Mouse (Mus musculus) kidney, postnatal 0 days (tissue): Measurements from ENCODE around the gene Sycp2. TPM values are rescaled to one million over a fixed set of nuclear protein-coding genes. Genes with fewer than 3 reads are reported as not detected.

Experiments
- ATAC-seq: fragments of 200-750 bp; cut with Nextera tagmentation; replicated peaks from 2 replicates; pipeline ENCODE4 v1.8.0; 2017; ENCODE audit warnings: low read depth, moderate number of reproducible peaks, moderate TSS enrichment, moderate library complexity; ENCODE audit not compliant: low FRiP score
- DNase-seq: peaks from one replicate; pipeline ENCODE4 v3.0.0-alpha.2; 2016; ENCODE audit warnings: low spot score
- H3K27ac ChIP-seq: fragments of 300-500 bp; sonication (generic); 2 replicates; pipeline ENCODE4 v1.5.1; 2014; ENCODE audit warnings: mild to moderate bottlenecking
- H3K27me3 ChIP-seq: fragments of 300-500 bp; sonication (generic); 2 replicates; pipeline ENCODE4 v1.6.1; 2014; ENCODE audit warnings: low read length, mixed read lengths; ENCODE audit not compliant: insufficient read depth
- H3K36me3 ChIP-seq: fragments of 300-500 bp; sonication (generic); 2 replicates; pipeline ENCODE4 v1.6.1; 2014; ENCODE audit warnings: low read length, mixed read lengths; ENCODE audit not compliant: insufficient read depth
- H3K4me1 ChIP-seq: fragments of 300-500 bp; sonication (generic); replicated peaks from 2 replicates; pipeline ENCODE4 v1.6.1; 2014; ENCODE audit warnings: antibody characterized with exemption, low read length, mixed read lengths; ENCODE audit not compliant: insufficient read depth
- H3K4me2 ChIP-seq: fragments of 300-500 bp; sonication (generic); 2 replicates; pipeline ENCODE4 v1.6.1; 2014; ENCODE audit warnings: mild to moderate bottlenecking, low read length, moderate library complexity, mixed read lengths
- H3K4me3 ChIP-seq: fragments of 300-500 bp; sonication (generic); replicated peaks from 2 replicates; pipeline ENCODE4 v1.5.1; 2014; ENCODE audit warnings: low read depth, low read length
- H3K9ac ChIP-seq: fragments of 300-500 bp; sonication (generic); 2 replicates; pipeline ENCODE4 v1.6.1; 2014; ENCODE audit warnings: low read depth, low read length
- H3K9me3 ChIP-seq: fragments of 300-500 bp; sonication (generic); replicated peaks from 2 replicates; pipeline ENCODE4 v1.6.1; 2016; ENCODE audit warnings: low read length, inconsistent platforms, mixed read lengths
- CTCF ChIP-seq: IDR thresholded peaks from 2 replicates; pipeline ENCODE4 v1.5.1; 2016; ENCODE audit warnings: antibody characterized with exemption, low read depth, mild to moderate bottlenecking, moderate library complexity
- WGBS: fragments of 180-500 bp; shearing (Covaris S2); extraction: QIAGEN DNeasy Blood & Tissue Kit; methylation state at CpG from one replicate; pipeline ENCODE4 v1.1.7; 2014; 5-methylcytosine and 5-hydroxymethylcytosine counted together
- polyA plus RNA-seq: library from polyadenylated mRNA; unstranded; fragments of >200 nt; fragmentation: Nextera tagmentation; extraction: Ambion mirVana; gene quantifications from 2 replicates; pipeline ENCODE4 v1.2.1, GENCODE M21; 2015

The Sycp2 gene
- polyA plus RNA-seq, 1 experiment from 2014 or later, result 0.08 TPM

GRCm38 (mm10) chr2:178426229-178426628 is 18.7 kb upstream of the Sycp2 start:
- H3K36me3 ChIP-seq, result no peaks in the 10 kb centered on the region
- H3K4me3 ChIP-seq, result no peak overlapping the region
- 42% methylated on average over 4 of the region's 4 CpGs for WGBS
- H3K4me1 ChIP-seq, result 0 out of 2 replicates have a peak, but pooled peaks cover 2% of the 10 kb centered on the region
- no peaks in the 10 kb centered on the region for H3K27me3 ChIP-seq
- ATAC-seq (no peak), DNase-seq (peak; percentile 81)
- H3K9me3 ChIP-seq, result no peaks in the 10 kb centered on the region
- peak; percentile 78 for TF ChIP-seq CTCF
- H3K9ac ChIP-seq, result no peak overlapping the region
- no peak overlapping the region for H3K27ac ChIP-seq
- H3K4me2 ChIP-seq, result no peak overlapping the region

- no peaks in the 10 kb centered on the region for H3K4me1 ChIP-seq
- H3K4me3 ChIP-seq, result no peak overlapping the region
- H3K4me2 ChIP-seq, result no peak overlapping the region
- DNase-seq, result no peak
- ATAC-seq, result no peak
- no peak overlapping the region for H3K27ac ChIP-seq
- H3K27me3 ChIP-seq, result no peaks in the 10 kb centered on the region
- H3K9ac ChIP-seq, result no peak overlapping the region
- 71% methylated on average over 5 of the region's 5 CpGs for WGBS
- TF ChIP-seq CTCF, result no peak
- H3K36me3 ChIP-seq, result no peaks in the 10 kb centered on the region
- no peaks in the 10 kb centered on the region for H3K9me3 ChIP-seq
These were observed 15.7 kb upstream of the Sycp2 start for GRCm38 (mm10) chr2:178423223-178423622.

GRCm38 (mm10) chr2:178422186-178422585 is 14.7 kb upstream of the Sycp2 start:
- no peak for TF ChIP-seq CTCF
- no peak overlapping the region for H3K4me3 ChIP-seq
- no peaks in the 10 kb centered on the region for H3K9me3 ChIP-seq
- no peak overlapping the region for H3K27ac ChIP-seq
- no peaks in the 10 kb centered on the region for H3K36me3 ChIP-seq
- no peaks in the 10 kb centered on the region for H3K4me1 ChIP-seq
- no peak overlapping the region for H3K9ac ChIP-seq
- no peak for DNase-seq
- H3K27me3 ChIP-seq, result no peaks in the 10 kb centered on the region
- H3K4me2 ChIP-seq, result no peak overlapping the region
- no peak for ATAC-seq
- 43% methylated on average over 2 of the region's 3 CpGs for WGBS

DNA sequence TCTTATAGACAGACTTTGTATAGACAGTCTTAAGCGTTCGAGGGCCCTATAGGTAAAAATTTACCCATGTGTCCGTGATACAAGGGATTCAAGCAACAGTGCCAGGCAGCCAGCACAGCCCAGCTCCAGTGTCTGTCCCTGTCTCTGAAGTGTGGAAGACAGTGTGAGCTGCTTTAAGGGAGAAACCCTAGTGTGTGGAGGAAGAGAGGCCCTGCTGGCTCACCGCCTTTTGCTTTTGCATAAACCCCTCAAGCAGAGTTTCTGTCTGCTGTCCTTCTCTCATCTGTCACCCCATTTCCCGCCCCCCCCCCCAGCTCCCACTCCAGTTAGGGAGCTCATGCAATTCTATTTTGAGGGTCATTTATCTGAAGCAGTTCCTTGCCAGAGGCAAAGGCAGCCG is 14.1 kb upstream of the Sycp2 start:
- no peak for ATAC-seq
- WGBS, result 54% methylated on average over 6 of the region's 6 CpGs
- H3K27ac ChIP-seq, result no peak overlapping the region

GRCm38 (mm10) chr2:178420576-178420975 is 13.1 kb upstream of the Sycp2 start:
- Histone ChIP-seq H3K36me3 (no peaks in the 10 kb centered on the region), H3K4me2 (no peak overlapping the region), H3K27me3 (no peaks in the 10 kb centered on the region), H3K4me3 (no peak overlapping the region), H3K27ac (no peak overlapping the region), H3K9ac (no peak overlapping the region), H3K4me1 (no peaks in the 10 kb centered on the region), H3K9me3 (no peaks in the 10 kb centered on the region)
- 84% methylated on average over 9 of the region's 9 CpGs for WGBS
- ATAC-seq (no peak), DNase-seq (no peak)
- TF ChIP-seq CTCF, result no peak

More for the DNA sequence above, 14.1 kb upstream of the Sycp2 start:
- no peaks in the 10 kb centered on the region for H3K27me3 ChIP-seq
- no peak for DNase-seq
- no peaks in the 10 kb centered on the region for H3K4me1 ChIP-seq
- H3K36me3 ChIP-seq, result no peaks in the 10 kb centered on the region
- H3K4me3 ChIP-seq, result no peak overlapping the region
- H3K4me2 ChIP-seq, result no peak overlapping the region
- H3K9ac ChIP-seq, result no peak overlapping the region
- no peak for TF ChIP-seq CTCF
- H3K9me3 ChIP-seq, result no peaks in the 10 kb centered on the region

- DNase-seq (no peak), ATAC-seq (no peak)
- H3K9ac ChIP-seq, result no peak overlapping the region
- no peak overlapping the region for H3K4me3 ChIP-seq
- H3K27me3 ChIP-seq, result peaks cover 8% of the 10 kb centered on the region; the same call in 1 of the 2 replicates
- H3K4me2 ChIP-seq, result no peak overlapping the region
- no peaks in the 10 kb centered on the region for H3K9me3 ChIP-seq
- no peak overlapping the region for H3K27ac ChIP-seq
- WGBS, result 79% methylated on average over 4 of the region's 4 CpGs
- TF ChIP-seq CTCF, result no peak
- H3K36me3 ChIP-seq, result no peaks in the 10 kb centered on the region
- peaks cover 11% of the 10 kb centered on the region for H3K4me1 ChIP-seq
These were observed 9.5 kb upstream of the Sycp2 start for GRCm38 (mm10) chr2:178416970-178417369.

DNA sequence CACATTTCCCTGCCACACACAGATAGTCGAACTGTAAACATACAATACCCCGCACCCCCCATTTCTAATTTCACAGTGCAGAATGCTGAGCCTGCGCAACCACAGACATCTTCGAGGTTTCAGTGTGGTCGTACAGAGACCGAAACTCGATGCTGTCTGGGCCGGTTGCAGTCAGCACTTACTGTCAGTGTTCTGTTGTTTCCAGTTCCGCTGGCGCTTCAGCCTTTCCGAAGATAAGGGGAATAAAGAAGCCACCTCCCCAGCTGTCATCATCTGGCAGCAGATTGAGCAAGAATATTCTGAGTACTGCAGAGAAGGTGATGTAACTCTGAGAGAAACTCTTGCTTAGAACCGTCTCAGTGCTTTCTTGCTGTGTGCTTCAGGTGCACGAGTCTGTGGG is 8.9 kb upstream of the Sycp2 start:
- H3K27ac ChIP-seq, result no peak overlapping the region
- 60% methylated on average over 13 of the region's 13 CpGs for WGBS
- no peaks in the 10 kb centered on the region for H3K36me3 ChIP-seq
- H3K9ac ChIP-seq, result no peak overlapping the region
- no peak for DNase-seq
- no peak for TF ChIP-seq CTCF
- no peaks in the 10 kb centered on the region for H3K9me3 ChIP-seq
- ATAC-seq, result no peak
- H3K27me3 ChIP-seq, result peaks cover 11% of the 10 kb centered on the region; the same call in 1 of the 2 replicates
- peaks cover 11% of the 10 kb centered on the region for H3K4me1 ChIP-seq
- H3K4me3 ChIP-seq, result no peak overlapping the region
- no peak overlapping the region for H3K4me2 ChIP-seq
